Mouse (Mus musculus): ENCODE measurements around the gene Tspyl1.

DNA sequence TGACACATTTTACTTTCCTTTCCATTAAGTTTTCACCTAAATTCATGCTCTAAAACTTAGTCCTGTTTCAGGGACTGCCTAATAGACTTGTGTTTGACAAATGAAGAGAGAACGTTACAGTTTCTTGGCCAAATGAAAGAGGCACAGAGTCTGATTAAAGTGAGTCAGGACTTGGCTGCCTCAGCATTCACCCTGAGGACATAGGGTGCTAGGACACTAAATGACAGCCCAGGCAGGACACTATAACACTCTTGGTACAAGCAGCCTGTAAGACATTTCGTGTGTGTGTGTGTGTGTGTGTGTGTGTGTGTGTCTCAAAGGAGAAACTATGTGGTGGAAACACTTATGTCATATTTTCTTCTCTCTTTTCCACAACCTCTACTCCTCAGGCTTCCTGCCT is 35.9 kb upstream of the Tspyl1 start:
- TF ChIP-seq CTCF (conservative IDR thresholded peaks at IDR 0.05; ENCODE audit: insufficient read depth, insufficient read length, low read depth, low read length) (no peak), POLR2A (IDR thresholded peaks at IDR 0.05; ENCODE audit: low read depth, low read length) (no peak)
